Mouse (Mus musculus) hindbrain, embryonic 11.5 days (tissue): ENCODE results near the gene Fam114a1. TPM values are rescaled to one million over a fixed set of nuclear protein-coding genes. Genes with fewer than 3 reads are reported as not detected.

Experiments
- ATAC-seq: fragments of 200-750 bp; cut with Nextera tagmentation; 2 replicates; pipeline ENCODE4 v1.8.0; 2017; ENCODE audit warnings: mild to moderate bottlenecking, moderate TSS enrichment, moderate library complexity; ENCODE audit not compliant: low FRiP score
- DNase-seq: peaks from one replicate; pipeline ENCODE4 v3.0.0-alpha.2; 2015; ENCODE audit warnings: low spot score
- H3K27ac ChIP-seq: fragments of 300-500 bp; sonication (generic); 2 replicates; pipeline ENCODE4 v1.5.1; 2014; ENCODE audit warnings: mild to moderate bottlenecking, low read depth, low read length
- H3K27me3 ChIP-seq: fragments of 300-500 bp; sonication (generic); 2 replicates; pipeline ENCODE4 v1.6.1; 2014; ENCODE audit warnings: mild to moderate bottlenecking, low read length, moderate library complexity, mixed read lengths; ENCODE audit not compliant: control insufficient read depth, insufficient read depth
- H3K36me3 ChIP-seq: fragments of 300-500 bp; sonication (generic); 2 replicates; pipeline ENCODE4 v1.6.1; 2014; ENCODE audit warnings: mild to moderate bottlenecking, low read length, moderate library complexity, mixed read lengths; ENCODE audit not compliant: control insufficient read depth, insufficient read depth
- H3K4me1 ChIP-seq: fragments of 300-500 bp; sonication (generic); replicated peaks from 2 replicates; pipeline ENCODE4 v1.6.1; 2014; ENCODE audit warnings: low read length, mixed read lengths; ENCODE audit not compliant: control insufficient read depth, insufficient read depth
- H3K4me2 ChIP-seq: fragments of 300-500 bp; sonication (generic); replicated peaks from 2 replicates; pipeline ENCODE4 v1.6.1; 2014; ENCODE audit warnings: mild to moderate bottlenecking, low read depth, low read length
- H3K4me3 ChIP-seq: fragments of 300-500 bp; sonication (generic); 2 replicates; pipeline ENCODE4 v1.5.1; 2014; ENCODE audit warnings: low read depth, low read length
- H3K9ac ChIP-seq: fragments of 300-500 bp; sonication (generic); 2 replicates; pipeline ENCODE4 v1.6.1; 2014; ENCODE audit warnings: low read depth, low read length
- H3K9me3 ChIP-seq: fragments of 300-500 bp; sonication (generic); 2 replicates; pipeline ENCODE4 v1.6.1; 2016; ENCODE audit warnings: low read length; ENCODE audit not compliant: control insufficient read depth
- WGBS: fragments of 180-500 bp; shearing (Covaris S2); extraction: QIAGEN DNeasy Blood & Tissue Kit; methylation state at CpG from one replicate; pipeline ENCODE4 v1.1.7; 2014; 5-methylcytosine and 5-hydroxymethylcytosine counted together
- polyA plus RNA-seq: library from polyadenylated mRNA; unstranded; fragments of >200 nt; fragmentation: Nextera tagmentation; extraction: Ambion mirVana; gene quantifications from 2 replicates; pipeline ENCODE4 v1.2.1, GENCODE M21; 2014

Gene Fam114a1
- polyA plus RNA-seq, 1 experiment from 2014 or later, result 21.8 TPM

DNA sequence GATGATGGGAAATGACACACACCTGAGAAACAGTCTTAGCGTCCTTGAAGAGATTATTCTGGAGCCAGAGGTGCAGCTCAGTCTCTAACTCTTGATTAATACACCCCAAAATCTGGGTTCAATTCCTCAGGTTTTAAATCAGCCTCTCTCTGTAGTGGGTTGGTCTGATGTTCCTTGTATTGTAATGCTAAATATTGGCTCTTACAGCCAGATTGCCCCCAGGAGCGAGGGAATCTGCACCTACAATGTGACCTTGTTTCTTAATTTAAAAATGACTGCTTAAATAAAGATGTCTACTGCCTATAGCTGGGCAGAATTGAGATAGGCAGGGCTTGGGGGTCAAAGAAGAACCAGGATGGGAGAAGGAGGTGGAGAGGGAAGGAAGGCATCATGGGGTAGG, 89.9 kb downstream of the Fam114a1 start:
- Histone ChIP-seq H3K4me1 (no peaks in the 10 kb centered on the region), H3K36me3 (no peaks in the 10 kb centered on the region), H3K4me3 (no peak overlapping the region), H3K27me3 (no peaks in the 10 kb centered on the region), H3K9me3 (no peaks in the 10 kb centered on the region), H3K9ac (no peak overlapping the region), H3K27ac (no peak overlapping the region), H3K4me2 (no peak overlapping the region)
- ATAC-seq (no peak), DNase-seq (no peak)
- 76% methylated on average over 2 of the region's 2 CpGs for WGBS

- H3K27ac ChIP-seq, result no peak overlapping the region
- no peaks in the 10 kb centered on the region for H3K27me3 ChIP-seq
- WGBS, result 91% methylated on average over 4 of the region's 4 CpGs
- ATAC-seq (no peak), DNase-seq (no peak)
- no peaks in the 10 kb centered on the region for H3K36me3 ChIP-seq
- H3K4me3 ChIP-seq, result no peak overlapping the region
- no peak overlapping the region for H3K9ac ChIP-seq
- H3K9me3 ChIP-seq, result no peaks in the 10 kb centered on the region
- H3K4me2 ChIP-seq, result no peak overlapping the region
- H3K4me1 ChIP-seq, result no peaks in the 10 kb centered on the region
These were observed 92.4 kb downstream of the Fam114a1 start for GRCm38 (mm10) chr5:65062236-65062635.

- no peak overlapping the region for H3K4me2 ChIP-seq
- 75% methylated on average over 2 of the region's 2 CpGs for WGBS
- no peaks in the 10 kb centered on the region for H3K4me1 ChIP-seq
- H3K9ac ChIP-seq, result no peak overlapping the region
- DNase-seq (no peak), ATAC-seq (no peak)
- H3K4me3 ChIP-seq, result no peak overlapping the region
- no peaks in the 10 kb centered on the region for H3K27me3 ChIP-seq
- no peaks in the 10 kb centered on the region for H3K9me3 ChIP-seq
- no peak overlapping the region for H3K27ac ChIP-seq
- H3K36me3 ChIP-seq, result no peaks in the 10 kb centered on the region
These were observed 93.4 kb downstream of the Fam114a1 start for GRCm38 (mm10) chr5:65063266-65063665.

GRCm38 (mm10) chr5:65068166-65068565, 98.3 kb downstream of the Fam114a1 start:
- Histone ChIP-seq H3K4me1 (no peaks in the 10 kb centered on the region), H3K27ac (no peak overlapping the region), H3K36me3 (no peaks in the 10 kb centered on the region), H3K4me3 (no peak overlapping the region), H3K4me2 (no peak overlapping the region), H3K9ac (no peak overlapping the region), H3K27me3 (no peaks in the 10 kb centered on the region), H3K9me3 (no peaks in the 10 kb centered on the region)
- DNase-seq, result no peak
- no peak for ATAC-seq
- 89% methylated on average over 6 of the region's 6 CpGs for WGBS

DNA sequence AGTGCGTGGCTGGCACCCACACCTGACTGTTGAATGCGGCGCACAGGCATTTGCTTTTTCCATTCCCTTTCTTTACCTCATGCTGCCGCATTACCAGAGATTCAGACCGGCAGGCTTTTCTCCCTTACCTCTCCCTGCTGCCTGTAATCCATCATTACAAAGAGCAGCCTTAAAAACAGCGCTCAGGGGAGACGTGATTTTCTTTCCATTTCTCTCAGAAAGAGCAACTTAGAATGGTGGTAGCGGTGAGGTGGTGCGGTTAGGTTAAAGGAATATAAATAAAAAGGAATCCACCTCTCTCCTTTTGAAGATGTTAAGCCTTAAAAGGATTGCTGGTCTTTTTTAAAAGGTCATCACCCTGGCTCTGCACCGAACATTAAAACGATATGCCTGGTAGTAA, 100.0 kb downstream of the Fam114a1 start:
- Histone ChIP-seq H3K4me3 (no peak overlapping the region), H3K27ac (no peak overlapping the region), H3K36me3 (no peaks in the 10 kb centered on the region), H3K4me1 (no peaks in the 10 kb centered on the region), H3K9ac (no peak overlapping the region), H3K27me3 (no peaks in the 10 kb centered on the region), H3K9me3 (no peaks in the 10 kb centered on the region), H3K4me2 (no peak overlapping the region)
- no peak for ATAC-seq
- WGBS, result 74% methylated on average over 11 of the region's 11 CpGs
- no peak for DNase-seq

- no peak overlapping the region for H3K9ac ChIP-seq
- H3K27me3 ChIP-seq, result no peaks in the 10 kb centered on the region
- WGBS, result 28% methylated on average over 6 of the region's 6 CpGs
- no peaks in the 10 kb centered on the region for H3K36me3 ChIP-seq
- no peak for DNase-seq
- H3K4me3 ChIP-seq, result no peak overlapping the region
- no peak overlapping the region for H3K4me2 ChIP-seq
- H3K27ac ChIP-seq, result no peak overlapping the region
- ATAC-seq, result peak; percentile 49; the same call in 1 of the 2 replicates
- no peaks in the 10 kb centered on the region for H3K9me3 ChIP-seq
- H3K4me1 ChIP-seq, result no peaks in the 10 kb centered on the region
These were observed 101.8 kb downstream of the Fam114a1 start for GRCm38 (mm10) chr5:65071689-65072118.

GRCm38 (mm10) chr5:65073247-65073646, 103.4 kb downstream of the Fam114a1 start:
- Histone ChIP-seq H3K9me3 (no peaks in the 10 kb centered on the region), H3K36me3 (no peaks in the 10 kb centered on the region), H3K9ac (no peak overlapping the region), H3K4me2 (no peak overlapping the region), H3K27ac (no peak overlapping the region), H3K4me3 (no peak overlapping the region), H3K27me3 (no peaks in the 10 kb centered on the region), H3K4me1 (no peaks in the 10 kb centered on the region)
- DNase-seq, result no peak
- no peak for ATAC-seq
- WGBS, result 73% methylated on average over 4 of the region's 4 CpGs

DNA sequence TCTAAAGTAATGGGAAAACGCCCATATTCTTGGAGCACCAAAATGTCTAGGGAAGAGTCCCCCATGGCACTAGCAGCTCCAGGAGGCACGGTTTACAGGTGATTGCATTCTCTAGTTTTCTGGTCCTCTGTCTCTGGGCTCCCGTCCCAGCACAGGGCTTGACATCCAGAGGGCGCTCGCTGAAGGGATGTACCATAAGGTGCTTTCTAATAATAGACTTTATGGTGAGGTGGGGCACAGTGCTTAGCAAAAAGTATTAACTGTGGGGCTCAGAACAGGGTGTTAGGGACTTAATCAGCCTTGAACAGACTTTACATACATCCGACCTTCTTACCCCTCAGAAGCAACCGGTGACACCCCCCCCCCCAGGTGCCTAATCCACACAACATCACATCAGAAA, 104.8 kb downstream of the Fam114a1 start:
- Histone ChIP-seq H3K4me3 (no peak overlapping the region), H3K9me3 (no peaks in the 10 kb centered on the region), H3K27me3 (no peaks in the 10 kb centered on the region), H3K27ac (no peak overlapping the region), H3K9ac (no peak overlapping the region), H3K4me2 (no peak overlapping the region), H3K36me3 (no peaks in the 10 kb centered on the region), H3K4me1 (no peaks in the 10 kb centered on the region)
- WGBS, result 68% methylated on average over 7 of the region's 7 CpGs
- ATAC-seq (no peak), DNase-seq (no peak)

DNA sequence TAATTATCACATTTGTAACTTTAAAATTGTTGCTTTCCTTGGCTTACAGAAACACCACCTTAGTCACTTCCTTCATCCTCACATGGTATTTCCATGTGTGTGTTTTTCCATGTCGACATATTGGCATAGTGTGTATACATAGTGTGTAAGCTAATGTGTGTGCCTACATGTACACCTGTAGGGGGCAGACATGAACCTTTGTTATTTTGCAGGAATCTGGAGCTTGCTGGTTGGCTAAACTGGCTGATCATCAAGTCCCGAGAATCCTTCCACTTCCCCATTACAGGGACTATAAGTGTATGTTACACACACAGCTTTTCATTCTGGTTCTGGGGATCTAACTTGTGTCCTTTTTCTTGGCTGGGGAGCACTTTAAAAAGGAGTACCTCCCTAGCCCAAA, 106.2 kb downstream of the Fam114a1 start:
- H3K9ac ChIP-seq, result no peak overlapping the region
- no peak for DNase-seq

More for the DNA sequence above, 106.2 kb downstream of the Fam114a1 start:
- no peak overlapping the region for H3K4me2 ChIP-seq
- WGBS, result 86% methylated on average over 2 of the region's 2 CpGs
- H3K36me3 ChIP-seq, result no peaks in the 10 kb centered on the region
- H3K4me3 ChIP-seq, result no peak overlapping the region
- H3K27me3 ChIP-seq, result no peaks in the 10 kb centered on the region
- no peak for ATAC-seq
- no peak overlapping the region for H3K27ac ChIP-seq
- no peaks in the 10 kb centered on the region for H3K4me1 ChIP-seq
- H3K9me3 ChIP-seq, result no peaks in the 10 kb centered on the region
